Mouse (Mus musculus): ENCODE measurements around the gene Drg1. TPM values are rescaled to one million over a fixed set of nuclear protein-coding genes. Genes with fewer than 3 reads are reported as not detected.
A peak's percentile ranks its signal among the peaks of the same experiment; 100 is the strongest.
"Not testable (repeated sequence)": the region's sequence is repeated elsewhere in the genome, so short reads cannot be mapped to it uniquely, and the experiment has no call there.

The Drg1 gene
- polyA plus RNA-seq, 1 experiment from 2014 or later = 200 TPM

DNA sequence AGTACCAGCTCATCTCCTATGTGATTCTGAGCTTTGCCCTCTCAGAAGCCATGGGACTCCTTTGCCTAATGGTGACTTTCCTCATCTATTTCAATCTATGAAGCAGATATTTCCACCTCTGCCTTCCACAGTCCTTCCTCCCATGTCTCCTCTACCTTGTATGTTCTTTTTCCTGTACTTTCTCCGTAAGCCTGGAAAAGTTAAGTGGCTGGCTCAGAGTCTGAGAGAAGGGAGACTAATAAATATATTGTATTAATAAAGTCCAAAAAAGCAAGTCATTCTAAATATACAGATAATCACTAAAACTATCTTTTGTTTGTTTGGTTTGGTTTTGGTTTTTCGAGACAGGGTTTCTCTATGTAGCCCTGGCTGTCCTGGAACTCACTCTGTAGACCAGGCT, 103.1 kb downstream of the Drg1 start:
- H3K4me2 ChIP-seq (replicated peaks; ENCODE audit: low read depth, low read length); H3K9me3 ChIP-seq (ENCODE audit: control insufficient read depth, low read depth, low read length); H3K36me3 ChIP-seq (ENCODE audit: control insufficient read depth, insufficient read depth, low read length); H3K4me1 ChIP-seq (ENCODE audit: control insufficient read depth, insufficient read depth, low read length); H3K27ac ChIP-seq (ENCODE audit: low read length); ATAC-seq (ENCODE audit: insufficient number of reproducible peaks, insufficient read depth, low FRiP score, low read depth); H3K4me3 ChIP-seq (ENCODE audit: low read depth, low read length); H3K9ac ChIP-seq (replicated peaks; ENCODE audit: low read depth, low read length); H3K27me3 ChIP-seq (ENCODE audit: control insufficient read depth, insufficient read depth, low read length): not testable (repeated sequence)
- 87% methylated on average over 2 of the region's 2 CpGs for WGBS

DNA sequence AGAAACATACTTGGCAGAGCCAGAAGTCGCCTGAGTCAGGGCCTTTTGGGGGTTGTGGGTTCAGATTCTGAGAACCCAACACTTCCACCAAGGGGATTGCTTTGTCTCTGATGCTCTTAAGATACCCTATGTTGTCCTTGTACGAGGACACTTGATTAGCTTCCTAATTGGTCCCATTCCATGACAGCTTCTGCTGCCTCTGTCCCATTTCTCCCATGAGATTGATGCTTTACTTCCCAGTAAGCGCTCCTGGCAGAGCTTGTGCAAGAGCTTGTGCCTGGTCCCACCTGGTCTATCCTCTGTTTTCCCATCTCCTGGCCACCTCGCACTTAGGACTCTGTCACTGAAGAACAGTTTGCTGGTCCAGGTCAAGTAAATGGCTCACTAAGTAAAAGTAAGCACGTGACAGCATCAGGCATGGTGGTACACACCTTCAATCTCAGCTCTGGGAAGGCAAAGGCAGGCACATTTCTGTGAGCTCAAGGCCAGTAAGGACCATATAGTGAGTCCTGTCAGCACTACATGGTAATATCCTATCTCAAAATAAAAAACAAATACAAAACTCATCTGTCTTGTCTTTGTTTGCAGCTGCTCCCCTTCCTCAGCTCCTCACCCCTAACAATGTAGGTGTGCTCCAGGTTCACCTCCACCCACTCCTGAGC, 103.8 kb downstream of the Drg1 start:
- H3K9me3 ChIP-seq (ENCODE audit: control insufficient read depth, low read depth, low read length); H3K4me2 ChIP-seq (replicated peaks; ENCODE audit: low read depth, low read length); H3K9ac ChIP-seq (replicated peaks; ENCODE audit: low read depth, low read length); H3K36me3 ChIP-seq (ENCODE audit: control insufficient read depth, insufficient read depth, low read length); H3K4me3 ChIP-seq (ENCODE audit: low read depth, low read length); H3K4me1 ChIP-seq (ENCODE audit: control insufficient read depth, insufficient read depth, low read length); H3K27me3 ChIP-seq (ENCODE audit: control insufficient read depth, insufficient read depth, low read length); H3K27ac ChIP-seq (ENCODE audit: low read length): not testable (repeated sequence)
- 62% methylated on average over 5 of the region's 5 CpGs for WGBS
- ATAC-seq (ENCODE audit: insufficient number of reproducible peaks, insufficient read depth, low FRiP score, low read depth) = peak; percentile 46

DNA sequence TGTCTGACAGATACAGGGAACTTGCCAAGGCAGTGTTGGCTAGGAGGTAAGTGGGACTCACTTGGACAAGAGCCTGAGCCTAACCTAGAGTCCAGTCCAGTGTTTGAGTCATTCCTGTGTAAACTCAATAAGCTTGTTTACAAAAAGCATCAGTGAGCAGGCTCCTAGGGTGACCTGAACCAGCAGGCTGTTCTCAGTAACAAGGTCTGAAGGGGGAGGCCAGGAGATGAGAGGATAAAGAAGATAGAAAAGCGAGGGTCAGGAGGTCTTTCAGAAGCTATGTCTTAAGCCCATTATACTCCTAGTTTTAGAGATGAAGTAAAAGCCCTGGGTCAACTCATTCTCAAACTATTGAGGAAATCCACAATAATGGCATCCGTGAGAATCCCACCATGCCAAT, 104.8 kb downstream of the Drg1 start:
- H3K4me3 ChIP-seq (ENCODE audit: low read depth, low read length); H3K9ac ChIP-seq (replicated peaks; ENCODE audit: low read depth, low read length); ATAC-seq (ENCODE audit: insufficient number of reproducible peaks, insufficient read depth, low FRiP score, low read depth); H3K27me3 ChIP-seq (ENCODE audit: control insufficient read depth, insufficient read depth, low read length); H3K9me3 ChIP-seq (ENCODE audit: control insufficient read depth, low read depth, low read length); H3K4me2 ChIP-seq (replicated peaks; ENCODE audit: low read depth, low read length); H3K36me3 ChIP-seq (ENCODE audit: control insufficient read depth, insufficient read depth, low read length); H3K4me1 ChIP-seq (ENCODE audit: control insufficient read depth, insufficient read depth, low read length); H3K27ac ChIP-seq (ENCODE audit: low read length): not testable (repeated sequence)
- WGBS = 59% methylated on average over 1 of the region's 2 CpGs

DNA sequence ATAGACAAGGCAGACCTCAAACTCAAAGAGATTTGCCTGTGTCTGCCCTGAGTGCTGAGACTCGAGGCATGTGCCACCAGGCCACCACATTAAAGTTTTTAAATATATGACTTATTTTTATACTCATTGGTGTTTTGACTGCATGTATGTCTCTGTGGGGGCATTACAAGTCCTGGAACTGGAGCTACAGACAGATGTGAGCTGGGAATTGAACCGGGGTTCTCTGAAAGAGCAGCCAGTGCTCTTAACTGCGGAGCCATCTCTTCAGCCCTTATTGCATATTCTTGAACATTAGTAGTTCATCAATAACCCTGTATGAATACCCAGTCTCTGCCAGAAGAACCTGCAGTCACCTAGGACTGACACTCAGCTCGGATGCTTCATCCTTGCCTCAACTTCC, 107.4 kb downstream of the Drg1 start:
- H3K36me3 ChIP-seq (ENCODE audit: control insufficient read depth, insufficient read depth, low read length); H3K4me3 ChIP-seq (ENCODE audit: low read depth, low read length); H3K27me3 ChIP-seq (ENCODE audit: control insufficient read depth, insufficient read depth, low read length); H3K4me1 ChIP-seq (ENCODE audit: control insufficient read depth, insufficient read depth, low read length); H3K27ac ChIP-seq (ENCODE audit: low read length); ATAC-seq (ENCODE audit: insufficient number of reproducible peaks, insufficient read depth, low FRiP score, low read depth); H3K4me2 ChIP-seq (replicated peaks; ENCODE audit: low read depth, low read length); H3K9ac ChIP-seq (replicated peaks; ENCODE audit: low read depth, low read length); H3K9me3 ChIP-seq (ENCODE audit: control insufficient read depth, low read depth, low read length): not testable (repeated sequence)
- WGBS = 94% methylated on average over 4 of the region's 4 CpGs

DNA sequence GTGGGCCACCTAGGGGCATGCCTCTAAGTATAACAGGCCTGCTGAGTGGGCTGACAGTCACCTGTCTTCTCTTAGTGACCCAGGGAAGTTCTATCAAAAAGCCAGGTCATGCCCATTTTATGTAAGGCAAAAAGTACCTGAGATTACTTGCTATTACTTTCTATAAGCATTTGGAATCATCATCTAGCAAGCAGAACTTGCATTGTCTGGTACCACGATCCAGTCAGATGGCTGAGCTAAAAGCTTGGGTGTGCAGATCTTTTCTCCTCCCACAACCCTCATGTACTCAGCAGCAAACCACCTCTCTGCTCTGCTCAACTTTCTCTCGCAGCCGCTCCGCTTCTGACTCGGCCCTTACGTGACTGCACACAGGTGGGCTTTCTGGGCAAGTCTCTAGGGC, 108.2 kb downstream of the Drg1 start:
- WGBS = 93% methylated on average over 6 of the region's 6 CpGs
- not testable (repeated sequence) for H3K36me3 ChIP-seq (ENCODE audit: control insufficient read depth, insufficient read depth, low read length)

DNA sequence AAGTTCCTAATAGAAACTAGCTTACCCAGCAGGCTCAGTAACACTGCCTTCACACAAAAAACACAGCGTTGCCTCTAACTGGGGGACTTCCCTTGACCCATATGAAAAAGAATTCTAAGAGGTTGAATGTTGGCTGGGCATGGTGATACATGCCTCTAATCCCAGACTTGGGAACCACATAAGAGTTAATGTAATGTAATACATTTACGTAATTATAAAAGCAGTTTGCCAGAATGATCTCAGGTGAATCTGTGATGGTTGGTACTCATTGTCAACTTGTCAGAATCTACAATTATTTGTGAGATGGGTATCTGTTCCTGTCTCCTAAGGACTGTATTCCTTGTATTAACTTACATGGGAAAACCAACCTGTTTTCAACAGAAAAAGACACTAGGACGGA, 109.2 kb downstream of the Drg1 start:
- not testable (repeated sequence) for H3K4me1 ChIP-seq (ENCODE audit: control insufficient read depth, insufficient read depth, low read length); H3K9ac ChIP-seq (replicated peaks; ENCODE audit: low read depth, low read length); H3K27ac ChIP-seq (ENCODE audit: low read length); H3K36me3 ChIP-seq (ENCODE audit: control insufficient read depth, insufficient read depth, low read length); H3K27me3 ChIP-seq (ENCODE audit: control insufficient read depth, insufficient read depth, low read length); H3K4me3 ChIP-seq (ENCODE audit: low read depth, low read length); H3K9me3 ChIP-seq (ENCODE audit: control insufficient read depth, low read depth, low read length); ATAC-seq (ENCODE audit: insufficient number of reproducible peaks, insufficient read depth, low FRiP score, low read depth); H3K4me2 ChIP-seq (replicated peaks; ENCODE audit: low read depth, low read length)
- 78% methylated on average over 2 of the region's 3 CpGs for WGBS

More for the DNA sequence above, 108.2 kb downstream of the Drg1 start:
- H3K9ac ChIP-seq (replicated peaks; ENCODE audit: low read depth, low read length); H3K4me3 ChIP-seq (ENCODE audit: low read depth, low read length); H3K4me2 ChIP-seq (replicated peaks; ENCODE audit: low read depth, low read length); H3K27me3 ChIP-seq (ENCODE audit: control insufficient read depth, insufficient read depth, low read length); H3K9me3 ChIP-seq (ENCODE audit: control insufficient read depth, low read depth, low read length); ATAC-seq (ENCODE audit: insufficient number of reproducible peaks, insufficient read depth, low FRiP score, low read depth); H3K4me1 ChIP-seq (ENCODE audit: control insufficient read depth, insufficient read depth, low read length); H3K27ac ChIP-seq (ENCODE audit: low read length): not testable (repeated sequence)

DNA sequence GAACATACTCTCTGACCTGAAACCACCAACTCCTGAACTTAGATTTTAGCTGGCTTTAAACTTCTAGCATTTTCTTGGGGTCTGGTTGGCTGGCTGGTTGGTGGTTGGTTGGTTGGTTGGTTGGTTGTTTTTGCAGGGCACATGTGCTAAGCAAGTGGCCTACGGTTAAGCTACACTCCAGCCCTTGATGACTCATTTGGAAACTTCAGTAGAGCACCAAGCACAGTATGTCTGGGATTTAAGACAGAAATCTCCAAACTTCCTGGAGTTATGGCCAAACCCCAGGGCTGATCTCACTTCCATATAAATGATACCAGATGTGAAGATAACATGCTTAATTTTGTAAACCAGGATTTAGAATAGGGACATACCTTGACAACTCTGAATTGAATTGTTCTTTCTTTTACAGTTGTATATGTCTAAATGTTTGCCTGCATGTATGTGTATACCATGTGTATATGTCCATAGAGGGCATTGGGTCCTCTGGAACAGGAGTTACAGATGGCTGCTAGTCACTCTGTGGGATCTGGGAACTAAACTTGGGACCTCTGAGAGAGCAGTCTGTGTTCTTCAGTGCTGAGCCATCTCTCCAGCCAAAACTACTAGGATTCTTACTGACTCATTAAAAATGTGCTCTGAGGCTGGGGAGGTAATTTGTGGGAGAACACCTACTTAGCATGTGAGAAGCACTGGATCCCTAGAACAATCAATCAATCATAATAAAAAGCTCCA, 112.4 kb downstream of the Drg1 start:
- H3K9me3 ChIP-seq (ENCODE audit: control insufficient read depth, low read depth, low read length); H3K27ac ChIP-seq (ENCODE audit: low read length); H3K9ac ChIP-seq (replicated peaks; ENCODE audit: low read depth, low read length); H3K27me3 ChIP-seq (ENCODE audit: control insufficient read depth, insufficient read depth, low read length); H3K4me1 ChIP-seq (ENCODE audit: control insufficient read depth, insufficient read depth, low read length); H3K4me3 ChIP-seq (ENCODE audit: low read depth, low read length); H3K36me3 ChIP-seq (ENCODE audit: control insufficient read depth, insufficient read depth, low read length); H3K4me2 ChIP-seq (replicated peaks; ENCODE audit: low read depth, low read length): not testable (repeated sequence)
- WGBS = 80% methylated on average over 1 of the region's 1 CpGs
- ATAC-seq (ENCODE audit: insufficient number of reproducible peaks, insufficient read depth, low FRiP score, low read depth) = peak; percentile 54

DNA sequence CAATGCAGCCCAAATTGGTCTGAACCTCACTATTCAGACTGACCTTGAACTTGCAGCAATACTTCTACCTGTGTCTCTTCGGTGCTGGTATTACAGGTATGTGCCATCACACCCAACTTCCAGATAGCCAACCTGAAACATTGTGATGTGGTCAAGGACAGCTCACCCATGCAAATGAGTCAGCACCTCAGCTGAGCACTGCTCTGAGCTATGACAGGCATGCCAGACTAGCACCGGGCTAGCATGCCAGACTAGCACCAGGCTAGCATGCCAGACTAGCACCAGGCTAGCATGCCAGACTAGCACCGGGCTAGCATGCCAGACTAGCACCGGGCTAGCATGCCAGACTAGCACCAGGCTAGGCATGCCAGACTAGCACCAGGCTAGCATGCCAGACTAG, 114.9 kb downstream of the Drg1 start:
- peak; percentile 29; the same call in 1 of the 2 replicates for ATAC-seq (ENCODE audit: insufficient number of reproducible peaks, insufficient read depth, low FRiP score, low read depth)
- not testable (repeated sequence) for H3K9me3 ChIP-seq (ENCODE audit: control insufficient read depth, low read depth, low read length)
- WGBS = 89% methylated on average over 4 of the region's 4 CpGs

DNA sequence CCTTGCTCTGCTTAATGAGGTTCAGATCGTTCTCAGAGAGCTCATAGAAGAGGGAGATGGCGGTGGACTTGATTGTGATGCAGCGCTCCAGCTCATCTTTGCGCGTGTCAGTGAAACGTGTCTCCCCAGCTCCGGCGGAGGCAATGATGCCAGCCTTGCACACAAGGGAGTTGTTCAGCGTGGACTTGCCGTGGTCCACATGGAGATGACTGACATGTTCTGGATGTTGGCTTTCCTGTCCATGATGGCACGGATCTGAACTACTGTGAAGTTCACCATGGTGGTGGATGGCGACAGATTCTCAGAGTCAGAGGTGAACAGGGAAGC, 115.6 kb downstream of the Drg1 start:
- H3K27ac ChIP-seq (ENCODE audit: low read length); H3K27me3 ChIP-seq (ENCODE audit: control insufficient read depth, insufficient read depth, low read length); H3K36me3 ChIP-seq (ENCODE audit: control insufficient read depth, insufficient read depth, low read length); ATAC-seq (ENCODE audit: insufficient number of reproducible peaks, insufficient read depth, low FRiP score, low read depth); H3K4me3 ChIP-seq (ENCODE audit: low read depth, low read length); H3K4me1 ChIP-seq (ENCODE audit: control insufficient read depth, insufficient read depth, low read length); H3K9ac ChIP-seq (replicated peaks; ENCODE audit: low read depth, low read length); H3K4me2 ChIP-seq (replicated peaks; ENCODE audit: low read depth, low read length); H3K9me3 ChIP-seq (ENCODE audit: control insufficient read depth, low read depth, low read length): not testable (repeated sequence)
- 97% methylated on average over 12 of the region's 12 CpGs for WGBS

More for the DNA sequence above, 114.9 kb downstream of the Drg1 start:
- not testable (repeated sequence) for H3K9ac ChIP-seq (replicated peaks; ENCODE audit: low read depth, low read length); H3K4me2 ChIP-seq (replicated peaks; ENCODE audit: low read depth, low read length); H3K4me1 ChIP-seq (ENCODE audit: control insufficient read depth, insufficient read depth, low read length); H3K36me3 ChIP-seq (ENCODE audit: control insufficient read depth, insufficient read depth, low read length); H3K27me3 ChIP-seq (ENCODE audit: control insufficient read depth, insufficient read depth, low read length); H3K27ac ChIP-seq (ENCODE audit: low read length); H3K4me3 ChIP-seq (ENCODE audit: low read depth, low read length)
